Mouse (Mus musculus) heart, embryonic 13.5 days (tissue): ENCODE results near the gene Chka. TPM values are rescaled to one million over a fixed set of nuclear protein-coding genes. Genes with fewer than 3 reads are reported as not detected.
A peak's percentile ranks its signal among the peaks of the same experiment; 100 is the strongest.

Experiments used
- ATAC-seq: fragments of 200-750 bp; cut with Nextera tagmentation; 2 replicates; pipeline ENCODE4 v1.8.0; 2017; ENCODE audit warnings: moderate TSS enrichment; ENCODE audit not compliant: insufficient number of reproducible peaks, low FRiP score, low TSS enrichment; ENCODE audit errors: extremely low read depth
- H3K27ac ChIP-seq: fragments of 300-500 bp; sonication (generic); replicated peaks from 2 replicates; pipeline ENCODE4 v1.5.1; 2015; ENCODE audit warnings: moderate library complexity, mild to moderate bottlenecking, inconsistent platforms
- H3K27me3 ChIP-seq: fragments of 300-500 bp; sonication (generic); replicated peaks from 2 replicates; pipeline ENCODE4 v1.6.1; 2015; ENCODE audit warnings: mild to moderate bottlenecking, inconsistent platforms
- H3K36me3 ChIP-seq: fragments of 300-500 bp; sonication (generic); 2 replicates; pipeline ENCODE4 v1.6.1; 2015; ENCODE audit warnings: mild to moderate bottlenecking, inconsistent platforms
- H3K4me1 ChIP-seq: fragments of 300-500 bp; sonication (generic); 2 replicates; pipeline ENCODE4 v1.6.1; 2015; ENCODE audit warnings: inconsistent platforms
- H3K4me2 ChIP-seq: fragments of 300-500 bp; sonication (generic); 2 replicates; pipeline ENCODE4 v1.6.1; 2015; ENCODE audit warnings: inconsistent platforms, mild to moderate bottlenecking, moderate library complexity
- H3K4me3 ChIP-seq: fragments of 300-500 bp; sonication (generic); 2 replicates; pipeline ENCODE4 v1.5.1; 2015; ENCODE audit warnings: moderate library complexity, mild to moderate bottlenecking, inconsistent platforms
- H3K9ac ChIP-seq: fragments of 300-500 bp; sonication (generic); 2 replicates; pipeline ENCODE4 v1.6.1; 2015; ENCODE audit warnings: inconsistent platforms, mild to moderate bottlenecking, moderate library complexity
- H3K9me3 ChIP-seq: fragments of 300-500 bp; sonication (generic); 2 replicates; pipeline ENCODE4 v1.6.1; 2016; ENCODE audit warnings: inconsistent platforms
- WGBS: fragments of 180-500 bp; shearing (Covaris S2); methylation state at CpG from one replicate; pipeline ENCODE4 v1.1.7; 2015; ENCODE audit warnings: mixed read lengths; 5-methylcytosine and 5-hydroxymethylcytosine counted together
- polyA plus RNA-seq: library from polyadenylated mRNA; unstranded; fragments of >200 nt; fragmentation: Nextera tagmentation; extraction: Ambion mirVana; gene quantifications from 2 replicates; pipeline ENCODE4 v1.2.1, GENCODE M21; 2015

Gene Chka
- polyA plus RNA-seq = 22.6 and 23.5 TPM in 2 replicates

GRCm38 (mm10) chr19:3851502-3851962 is at the start of gene Chka:
TSS of gene Chka (plus strand) at chr19:3851773.
- under 1% methylated on average over 54 of the region's 54 CpGs for WGBS
- H3K9me3 ChIP-seq = no peaks in the 10 kb centered on the region
- H3K36me3 ChIP-seq = no peaks in the 10 kb centered on the region

GRCm38 (mm10) chr19:3805526-3805925 is 46.0 kb upstream of the Chka start:
- Histone ChIP-seq H3K9ac (no peak overlapping the region), H3K27me3 (no peaks in the 10 kb centered on the region), H3K4me3 (no peak overlapping the region), H3K9me3 (no peaks in the 10 kb centered on the region), H3K36me3 (peaks cover 99% of the 10 kb centered on the region), H3K4me2 (no peak overlapping the region), H3K27ac (no peak overlapping the region), H3K4me1 (peaks cover 6% of the 10 kb centered on the region; the same call in 1 of the 2 replicates)
- ATAC-seq = no peak
- 86% methylated on average over 7 of the region's 7 CpGs for WGBS

More at GRCm38 (mm10) chr19:3851502-3851962, at the start of gene Chka:
- Histone ChIP-seq H3K27me3 (no peaks in the 10 kb centered on the region), H3K9ac (peak within 1 kb of the TSS; percentile 93), H3K27ac (peak within 1 kb of the TSS; percentile 97), H3K4me3 (peak within 1 kb of the TSS; percentile 89), H3K4me2 (peak within 1 kb of the TSS; percentile 85), H3K4me1 (peaks cover 46% of the 10 kb centered on the region)
- peak; percentile 88 for ATAC-seq

DNA sequence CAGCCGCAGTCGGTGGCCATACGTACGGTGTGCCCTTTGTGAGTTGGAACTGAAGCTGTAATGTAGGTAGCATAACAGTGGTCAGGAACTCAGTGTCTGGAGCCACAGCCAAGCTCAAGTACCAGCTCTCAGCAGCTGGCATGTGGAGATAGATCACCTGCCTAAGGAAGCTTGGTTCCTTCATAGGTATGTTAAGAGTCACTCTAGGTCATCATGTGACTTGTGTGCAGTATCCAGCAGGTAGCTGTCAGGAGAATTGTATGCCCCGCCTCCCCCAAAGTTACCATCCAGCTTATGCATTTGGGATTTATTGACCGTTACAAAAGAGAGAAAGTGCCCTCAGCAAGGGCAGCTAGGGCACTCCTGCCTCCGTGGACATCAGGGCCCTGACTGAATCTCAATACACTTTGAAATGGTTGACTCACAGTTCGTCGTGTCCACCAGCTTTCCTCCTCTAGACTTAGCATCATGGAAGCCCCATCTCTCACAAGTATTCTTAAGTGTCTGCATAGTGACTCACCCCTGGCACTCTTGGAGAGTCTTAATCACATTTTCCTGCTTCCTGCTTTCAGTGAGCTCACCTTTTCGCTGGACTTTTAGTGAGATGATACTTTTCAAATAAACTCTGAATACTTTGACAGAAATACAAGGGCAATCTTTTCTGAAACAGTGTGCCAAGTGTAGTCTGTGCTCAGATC is 40.9 kb upstream of the Chka start:
- no peak overlapping the region for H3K9ac ChIP-seq
- H3K4me2 ChIP-seq = no peak overlapping the region
- H3K9me3 ChIP-seq = no peaks in the 10 kb centered on the region
- peaks cover 90% of the 10 kb centered on the region for H3K36me3 ChIP-seq
- H3K27ac ChIP-seq = no peak overlapping the region
- H3K27me3 ChIP-seq = no peaks in the 10 kb centered on the region
- H3K4me1 ChIP-seq = 0 out of 2 replicates have a peak, but pooled peaks cover 3% of the 10 kb centered on the region
- ATAC-seq = no peak
- WGBS = 91% methylated on average over 10 of the region's 10 CpGs
- no peak overlapping the region for H3K4me3 ChIP-seq

- 82% methylated on average over 10 of the region's 10 CpGs for WGBS
- ATAC-seq = no peak
- Histone ChIP-seq H3K4me3 (no peak overlapping the region), H3K36me3 (peaks cover 73% of the 10 kb centered on the region), H3K9me3 (no peaks in the 10 kb centered on the region), H3K4me2 (no peak overlapping the region), H3K4me1 (peaks cover 8% of the 10 kb centered on the region; the same call in 1 of the 2 replicates), H3K27me3 (no peaks in the 10 kb centered on the region), H3K27ac (no peak overlapping the region), H3K9ac (no peak overlapping the region)
These were observed 37.1 kb upstream of the Chka start for GRCm38 (mm10) chr19:3814461-3814860.

DNA sequence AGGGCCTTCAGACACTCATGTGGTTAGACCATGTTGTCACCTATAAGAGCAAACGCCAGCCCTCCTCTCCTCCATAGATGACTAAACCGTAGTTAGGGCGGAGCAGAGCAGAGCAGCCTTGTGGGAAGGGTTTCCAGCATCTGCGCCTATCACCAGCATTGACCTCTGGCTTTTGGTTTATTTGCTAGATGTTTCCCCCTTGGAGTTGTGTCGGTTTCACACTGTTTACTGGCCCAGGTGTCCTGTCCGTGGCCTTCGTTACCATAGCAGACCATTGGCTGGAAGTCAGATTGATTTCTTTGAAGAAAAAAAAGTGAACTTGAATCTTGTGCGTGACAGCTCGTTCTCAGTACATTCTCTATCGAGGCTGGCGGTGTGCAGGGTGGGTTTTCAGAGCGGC is 35.7 kb upstream of the Chka start:
- H3K9ac ChIP-seq = no peak overlapping the region
- 88% methylated on average over 12 of the region's 12 CpGs for WGBS
- no peak for ATAC-seq
- H3K27ac ChIP-seq = no peak overlapping the region
- no peak overlapping the region for H3K4me3 ChIP-seq
- no peaks in the 10 kb centered on the region for H3K9me3 ChIP-seq
- H3K36me3 ChIP-seq = peaks cover 60% of the 10 kb centered on the region
- no peaks in the 10 kb centered on the region for H3K27me3 ChIP-seq
- H3K4me1 ChIP-seq = peaks cover 17% of the 10 kb centered on the region
- H3K4me2 ChIP-seq = no peak overlapping the region

DNA sequence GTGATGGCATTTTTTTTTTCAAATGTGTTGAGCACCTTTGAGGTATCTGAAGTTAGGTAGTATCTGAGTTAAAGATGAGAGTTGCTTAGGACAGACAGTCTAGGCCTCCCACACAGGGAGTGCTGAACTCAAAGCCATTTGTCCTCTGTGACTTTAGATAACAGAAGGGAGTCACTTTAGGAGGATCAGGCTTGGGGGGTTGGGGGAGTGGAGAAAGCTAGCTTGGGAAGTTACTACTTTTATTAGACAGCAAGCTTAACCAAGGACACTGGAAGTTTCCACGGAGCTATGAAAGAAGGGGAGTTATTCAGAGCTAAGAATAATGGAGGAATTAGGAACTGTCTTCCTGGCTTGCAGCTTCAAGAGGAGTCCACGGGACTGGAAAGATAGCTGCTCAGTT is 32.5 kb upstream of the Chka start:
- no peak overlapping the region for H3K9ac ChIP-seq
- 56% methylated on average over 2 of the region's 2 CpGs for WGBS
- H3K27ac ChIP-seq = no peak overlapping the region
- peaks cover 37% of the 10 kb centered on the region for H3K36me3 ChIP-seq
- H3K4me2 ChIP-seq = no peak overlapping the region
- ATAC-seq = no peak
- H3K9me3 ChIP-seq = no peaks in the 10 kb centered on the region
- H3K27me3 ChIP-seq = no peaks in the 10 kb centered on the region
- H3K4me3 ChIP-seq = no peak overlapping the region
- peaks cover 17% of the 10 kb centered on the region for H3K4me1 ChIP-seq

DNA sequence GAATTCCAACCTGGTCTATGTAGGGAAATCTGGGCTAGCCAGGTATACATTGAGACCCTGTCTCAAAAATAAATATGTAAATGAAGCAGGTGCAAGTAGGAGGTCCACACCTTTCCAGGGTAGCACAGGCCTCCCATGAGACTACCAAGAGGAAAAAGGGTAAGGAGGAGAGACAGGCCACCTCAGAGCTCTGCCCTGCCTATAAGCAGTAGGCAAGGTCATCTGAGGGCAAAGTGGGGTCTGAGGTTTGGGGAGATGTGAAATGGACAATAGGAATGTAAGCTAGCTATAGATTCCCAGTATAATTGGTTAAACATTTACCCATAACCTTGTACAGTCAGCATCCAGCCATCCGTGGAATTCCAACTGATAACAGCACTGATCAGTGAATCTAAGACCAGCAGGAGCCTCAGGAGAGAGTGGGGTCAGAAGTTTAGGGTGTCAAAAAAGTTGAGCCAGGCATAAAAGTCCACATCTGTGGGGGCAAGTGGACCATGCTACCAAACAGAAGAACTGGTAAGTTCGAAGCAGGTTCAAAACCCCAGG is 31.6 kb upstream of the Chka start:
- Histone ChIP-seq H3K36me3 (peaks cover 28% of the 10 kb centered on the region), H3K9ac (no peak overlapping the region), H3K27ac (no peak overlapping the region), H3K27me3 (no peaks in the 10 kb centered on the region), H3K4me3 (no peak overlapping the region), H3K9me3 (no peaks in the 10 kb centered on the region), H3K4me1 (peaks cover 13% of the 10 kb centered on the region), H3K4me2 (no peak overlapping the region)
- no peak for ATAC-seq
- 63% methylated on average over 2 of the region's 2 CpGs for WGBS

GRCm38 (mm10) chr19:3825044-3825443 is 26.5 kb upstream of the Chka start:
- H3K4me2 ChIP-seq = no peak overlapping the region
- no peak overlapping the region for H3K27ac ChIP-seq

GRCm38 (mm10) chr19:3829863-3830262 is 21.7 kb upstream of the Chka start:
- H3K4me3 ChIP-seq = no peak overlapping the region
- no peak overlapping the region for H3K4me2 ChIP-seq
- no peak for ATAC-seq
- H3K36me3 ChIP-seq = no peaks in the 10 kb centered on the region
- H3K27ac ChIP-seq = no peak overlapping the region
- no peaks in the 10 kb centered on the region for H3K27me3 ChIP-seq
- WGBS = 81% methylated on average over 3 of the region's 3 CpGs
- no peaks in the 10 kb centered on the region for H3K9me3 ChIP-seq
- no peak overlapping the region for H3K9ac ChIP-seq
- peaks cover 4% of the 10 kb centered on the region for H3K4me1 ChIP-seq

More at GRCm38 (mm10) chr19:3825044-3825443, 26.5 kb upstream of the Chka start:
- Histone ChIP-seq H3K36me3 (no peaks in the 10 kb centered on the region), H3K4me1 (peaks cover 3% of the 10 kb centered on the region), H3K9ac (no peak overlapping the region), H3K9me3 (no peaks in the 10 kb centered on the region), H3K4me3 (no peak overlapping the region), H3K27me3 (no peaks in the 10 kb centered on the region)
- no peak for ATAC-seq

GRCm38 (mm10) chr19:3831716-3832115 is 19.9 kb upstream of the Chka start:
- peaks cover 4% of the 10 kb centered on the region for H3K4me1 ChIP-seq
- no peak overlapping the region for H3K4me2 ChIP-seq
- H3K4me3 ChIP-seq = no peak overlapping the region
- H3K27ac ChIP-seq = no peak overlapping the region
- WGBS = 60% methylated on average over 8 of the region's 8 CpGs
- no peaks in the 10 kb centered on the region for H3K27me3 ChIP-seq
- no peak overlapping the region for H3K9ac ChIP-seq
- ATAC-seq = no peak
- no peaks in the 10 kb centered on the region for H3K9me3 ChIP-seq
- no peaks in the 10 kb centered on the region for H3K36me3 ChIP-seq

DNA sequence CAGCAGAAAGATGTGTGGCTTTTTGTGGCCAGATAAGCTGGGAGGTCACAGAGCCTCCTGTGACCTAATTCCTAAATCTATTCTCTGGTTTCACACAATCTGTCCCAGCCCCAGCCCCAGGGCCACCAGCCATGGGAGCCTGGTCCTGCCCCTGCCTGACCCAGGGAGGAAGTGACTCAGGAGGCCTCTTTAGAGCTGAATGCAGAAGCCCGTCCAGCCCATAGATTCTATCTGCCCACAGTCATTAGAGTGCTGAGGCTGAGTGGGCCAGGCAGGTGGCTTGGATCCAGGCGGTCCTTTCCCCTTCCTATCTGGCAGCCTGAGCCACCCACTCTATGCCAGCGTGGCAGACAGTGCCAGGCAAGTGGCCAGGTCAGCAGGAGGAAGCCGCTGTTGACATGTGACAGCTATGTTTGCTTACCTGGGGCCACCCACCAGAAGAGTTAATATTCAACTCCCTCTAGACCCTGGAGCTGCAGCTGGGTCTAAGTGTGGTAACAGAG is 18.7 kb upstream of the Chka start:
- H3K27me3 ChIP-seq = no peaks in the 10 kb centered on the region
- no peak overlapping the region for H3K9ac ChIP-seq
- no peaks in the 10 kb centered on the region for H3K9me3 ChIP-seq
- no peak overlapping the region for H3K27ac ChIP-seq
- 47% methylated on average over 4 of the region's 4 CpGs for WGBS
- no peak for ATAC-seq
- H3K4me2 ChIP-seq = no peak overlapping the region
- H3K4me3 ChIP-seq = no peak overlapping the region
- H3K4me1 ChIP-seq = peaks cover 4% of the 10 kb centered on the region
- H3K36me3 ChIP-seq = no peaks in the 10 kb centered on the region

DNA sequence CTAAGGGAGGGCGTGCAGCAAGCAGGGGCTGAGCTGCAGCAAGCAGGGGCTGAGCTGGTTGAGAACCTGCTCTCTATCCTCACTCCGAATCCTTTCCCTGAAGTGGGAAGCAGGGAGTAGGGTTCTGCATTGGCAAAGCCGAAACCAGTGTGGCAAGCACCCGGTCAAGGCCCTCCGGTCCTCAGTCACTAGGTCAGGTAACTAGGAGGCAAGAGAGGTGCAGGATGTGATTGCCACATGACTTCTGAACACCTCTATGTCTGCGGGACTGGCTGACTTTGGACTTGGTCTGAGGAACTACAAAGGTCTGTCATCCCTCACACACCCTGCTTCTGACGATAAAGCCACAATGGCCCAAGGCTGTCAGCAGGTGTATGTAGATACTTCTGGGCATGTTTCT is 17.3 kb upstream of the Chka start:
- H3K9me3 ChIP-seq = no peaks in the 10 kb centered on the region
- H3K4me3 ChIP-seq = no peak overlapping the region
- H3K4me2 ChIP-seq = no peak overlapping the region
- no peak overlapping the region for H3K9ac ChIP-seq
- 79% methylated on average over 7 of the region's 7 CpGs for WGBS
- H3K36me3 ChIP-seq = no peaks in the 10 kb centered on the region
- no peak overlapping the region for H3K27ac ChIP-seq
- no peaks in the 10 kb centered on the region for H3K27me3 ChIP-seq
- H3K4me1 ChIP-seq = peaks cover 4% of the 10 kb centered on the region
- ATAC-seq = no peak
